Mouse (Mus musculus): ENCODE measurements around the gene Magi1.

Gene Magi1

DNA sequence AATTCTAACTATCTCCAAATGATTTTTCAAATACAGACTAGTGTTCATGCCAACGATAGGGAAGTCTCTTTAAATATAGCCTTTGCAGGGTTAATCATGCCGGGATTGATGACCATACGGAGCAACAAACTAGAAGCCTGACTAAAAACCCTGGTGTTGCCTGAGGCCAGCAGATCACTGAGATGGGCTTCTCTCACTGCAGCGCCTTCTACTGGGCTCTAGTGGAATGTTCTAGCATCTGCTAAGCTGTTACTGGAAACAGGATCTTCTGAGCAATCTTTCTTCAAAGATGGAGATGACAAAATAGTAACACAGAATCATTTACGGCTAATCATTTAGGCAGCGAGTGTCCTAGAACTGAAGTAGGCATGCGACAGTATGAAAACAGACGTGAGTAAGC lies 554.0 kb downstream of the Magi1 start:
- DNase-seq (ENCODE audit: low spot score in 2 of 2): no peak

- no peak for DNase-seq (ENCODE audit: low spot score in 2 of 2)
Observed at GRCm38 (mm10) chr6:93728791-93729190, 554.9 kb downstream of the Magi1 start.

DNA sequence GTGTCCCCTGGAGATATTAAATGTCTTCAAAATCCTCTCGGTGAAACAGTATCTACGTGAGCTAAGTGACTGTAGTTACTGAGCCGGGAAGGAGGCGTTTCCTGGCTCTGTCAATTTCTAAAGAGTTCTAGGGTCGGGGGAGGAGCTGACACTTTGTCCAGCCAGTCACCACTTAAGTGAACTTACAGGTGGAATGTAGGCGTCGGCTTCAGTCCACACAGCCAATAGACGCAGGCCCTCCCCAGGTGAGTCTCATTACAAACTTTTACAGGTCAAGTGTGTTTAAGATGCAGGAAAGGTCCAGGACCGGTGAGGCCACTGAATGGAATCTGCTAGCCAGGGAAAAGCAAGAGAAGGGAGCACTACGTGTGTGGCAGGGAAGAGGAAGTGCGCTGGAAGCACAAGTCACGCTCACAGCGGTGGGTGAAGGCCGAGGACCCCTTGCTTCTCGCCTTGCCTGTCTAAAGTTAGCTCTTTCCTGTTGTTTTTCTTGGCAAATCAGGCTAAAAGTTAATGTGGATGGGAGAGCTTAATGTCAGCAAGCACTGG lies 556.0 kb downstream of the Magi1 start:
- DNase-seq (ENCODE audit: low spot score in 2 of 2): no peak

GRCm38 (mm10) chr6:93726829-93727455 lies 556.8 kb downstream of the Magi1 start:
- DNase-seq (ENCODE audit: low spot score in 2 of 2): peak in 1 of 2 experiments; percentile 20

- no peak for DNase-seq (ENCODE audit: low spot score in 2 of 2)
Observed at GRCm38 (mm10) chr6:93726121-93726520, 557.6 kb downstream of the Magi1 start.

GRCm38 (mm10) chr6:93724749-93725148 lies 559.0 kb downstream of the Magi1 start:
- no peak for DNase-seq (ENCODE audit: low spot score in 2 of 2)

- DNase-seq (ENCODE audit: low spot score in 2 of 2): no peak
Observed at GRCm38 (mm10) chr6:93723226-93723625, 560.5 kb downstream of the Magi1 start.

DNA sequence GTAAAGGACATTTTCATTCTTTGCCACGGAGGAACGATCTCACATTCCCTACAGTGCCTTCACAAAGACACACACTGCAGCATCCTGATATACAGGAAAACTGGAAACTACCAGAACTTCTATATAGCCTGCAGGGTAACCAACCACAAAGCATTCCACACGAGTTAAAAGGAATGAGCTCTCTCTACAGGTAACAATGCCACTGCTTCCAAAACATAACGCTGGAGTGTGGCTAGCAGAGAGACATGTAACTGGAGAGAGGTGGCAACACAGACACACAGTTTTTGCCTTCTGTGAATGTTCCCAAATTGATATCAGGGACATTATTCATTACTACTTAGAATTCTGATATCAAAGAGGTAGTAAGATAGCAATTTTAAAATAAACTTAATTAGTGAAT lies 564.2 kb downstream of the Magi1 start:
- no peak for DNase-seq (ENCODE audit: low spot score in 2 of 2)

- peak in 1 of 2 experiments; percentile 17 for DNase-seq (ENCODE audit: low spot score in 2 of 2)
Observed at GRCm38 (mm10) chr6:93718385-93718784, 565.3 kb downstream of the Magi1 start.

DNA sequence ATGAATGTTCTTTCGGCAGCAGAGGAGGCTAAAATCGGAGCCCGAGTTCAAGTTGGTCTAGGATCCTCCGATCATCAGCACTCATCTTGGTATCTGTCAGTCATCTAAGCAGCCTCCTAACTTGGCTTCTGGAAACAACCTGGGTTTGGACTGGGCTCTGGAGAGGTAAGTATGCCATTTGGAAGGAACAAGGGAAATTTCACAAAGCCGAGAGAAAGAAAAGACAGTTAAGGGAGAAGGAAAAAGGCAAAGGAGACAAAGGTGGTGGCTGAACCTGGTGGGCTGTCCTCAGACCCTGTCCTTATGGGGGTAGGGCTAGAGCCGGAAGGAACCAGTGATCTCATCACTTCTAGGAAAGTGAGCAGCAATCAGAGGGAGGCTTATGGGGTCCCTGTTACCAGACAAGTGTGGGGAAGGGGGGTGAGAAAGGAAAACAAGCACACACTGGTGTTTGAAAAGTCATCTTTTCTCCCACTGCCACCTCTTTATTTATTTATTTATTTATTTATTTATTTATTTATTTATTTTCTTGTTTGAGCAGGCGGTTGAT lies 565.8 kb downstream of the Magi1 start:
- peak in 1 of 2 experiments; percentile 14 for DNase-seq (ENCODE audit: low spot score in 2 of 2)

DNA sequence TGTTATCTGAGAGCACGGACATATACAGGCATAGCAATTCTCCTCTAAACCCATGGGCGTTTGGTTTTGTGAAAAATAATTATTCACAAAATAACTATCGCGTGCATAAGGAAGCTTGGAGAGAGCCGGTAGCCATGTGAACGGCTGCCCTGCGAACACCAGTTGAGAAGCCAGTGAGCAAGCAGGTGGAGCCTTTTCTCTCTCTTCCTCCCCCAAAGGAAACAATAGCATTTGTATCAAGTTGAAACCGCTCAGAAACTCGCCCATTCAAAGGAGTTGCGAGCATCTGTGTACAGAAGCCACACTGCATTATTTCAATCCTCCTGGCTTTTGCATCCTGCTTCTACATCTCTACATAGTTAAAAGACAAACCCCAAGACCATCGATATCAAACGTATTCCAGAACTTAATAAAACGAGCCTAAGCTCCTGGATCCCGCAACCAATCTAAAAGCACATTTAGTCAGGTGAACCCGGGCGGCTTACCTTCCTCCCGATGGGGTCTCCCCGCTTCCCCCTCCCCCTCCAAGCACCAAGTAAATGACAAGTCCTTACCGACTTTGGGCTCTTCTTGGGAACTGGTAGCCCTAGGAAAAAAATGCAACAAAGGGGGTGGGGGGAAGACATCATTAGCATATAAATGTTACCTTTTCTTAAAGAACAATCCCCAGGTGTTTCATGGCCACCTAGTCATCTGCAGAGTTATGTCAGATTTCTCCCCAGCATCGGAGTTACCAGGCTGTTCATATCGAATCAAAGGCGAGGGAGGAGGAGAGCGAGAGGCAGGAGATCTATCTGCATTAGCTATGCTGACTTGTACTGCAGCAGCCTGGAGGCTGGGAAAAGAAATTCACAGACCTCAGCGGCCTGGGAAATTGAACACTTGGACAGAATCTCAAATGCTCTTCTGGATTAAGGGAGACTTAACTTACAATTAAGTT lies 566.8 kb downstream of the Magi1 start:
- DNase-seq (ENCODE audit: low spot score in 2 of 2): peak; percentile 29 to 46

DNA sequence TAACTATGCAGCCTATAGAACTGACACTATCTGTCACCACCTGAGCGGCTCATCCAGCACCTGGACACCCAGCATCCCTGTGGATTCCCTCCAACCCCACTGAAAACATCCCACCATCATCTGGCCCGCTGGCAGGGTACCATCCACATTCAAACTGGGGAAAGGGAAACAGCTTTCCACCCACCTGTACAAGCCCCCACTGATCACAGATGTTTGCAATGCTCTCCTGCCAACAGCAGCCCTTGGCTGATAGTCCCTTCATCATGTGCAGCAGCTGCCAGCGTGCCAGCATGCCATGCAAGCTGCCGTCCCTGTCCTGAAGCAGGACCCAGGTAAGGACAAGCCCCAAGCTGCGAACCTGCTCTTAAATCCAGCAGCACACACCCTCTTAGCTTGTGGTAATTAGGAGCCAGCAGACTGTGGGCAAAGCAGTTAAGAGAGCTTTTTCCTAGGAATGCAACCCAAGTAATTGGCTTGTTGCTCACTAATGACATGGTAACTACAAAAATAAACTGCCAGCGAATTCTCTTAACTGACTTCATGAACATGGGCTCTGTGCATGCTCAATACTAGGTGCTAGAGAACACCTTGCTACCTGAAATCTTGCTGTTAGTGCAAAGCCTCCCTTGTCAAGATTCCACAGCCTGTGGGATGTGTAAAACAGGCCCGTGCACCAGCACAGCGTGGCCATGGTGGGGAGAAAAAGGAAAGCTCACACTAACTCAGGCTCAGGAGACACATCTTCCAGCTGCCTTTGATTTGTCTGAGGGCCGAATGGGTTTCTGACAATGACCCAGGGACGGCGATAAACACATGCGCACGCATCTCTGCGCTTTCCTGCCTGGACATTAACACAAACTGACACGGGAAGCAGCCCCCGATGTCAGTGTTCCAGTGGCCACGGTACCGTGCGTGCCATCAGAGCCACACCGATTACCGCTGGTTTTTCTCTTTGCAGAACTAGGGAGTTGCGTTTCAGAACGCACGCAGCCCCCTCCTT lies 568.2 kb downstream of the Magi1 start:
- no peak for DNase-seq (ENCODE audit: low spot score in 2 of 2)

GRCm38 (mm10) chr6:93704350-93704749 lies 579.4 kb downstream of the Magi1 start:
- no peak for DNase-seq (ENCODE audit: low spot score in 2 of 2)

- DNase-seq (ENCODE audit: low spot score in 2 of 2): peak; percentile 55 to 66
Observed at GRCm38 (mm10) chr6:93699436-93699835, 584.3 kb downstream of the Magi1 start.

- DNase-seq (ENCODE audit: low spot score in 2 of 2): peak; percentile 25 to 35
Observed at GRCm38 (mm10) chr6:93697956-93698355, 585.8 kb downstream of the Magi1 start.

DNA sequence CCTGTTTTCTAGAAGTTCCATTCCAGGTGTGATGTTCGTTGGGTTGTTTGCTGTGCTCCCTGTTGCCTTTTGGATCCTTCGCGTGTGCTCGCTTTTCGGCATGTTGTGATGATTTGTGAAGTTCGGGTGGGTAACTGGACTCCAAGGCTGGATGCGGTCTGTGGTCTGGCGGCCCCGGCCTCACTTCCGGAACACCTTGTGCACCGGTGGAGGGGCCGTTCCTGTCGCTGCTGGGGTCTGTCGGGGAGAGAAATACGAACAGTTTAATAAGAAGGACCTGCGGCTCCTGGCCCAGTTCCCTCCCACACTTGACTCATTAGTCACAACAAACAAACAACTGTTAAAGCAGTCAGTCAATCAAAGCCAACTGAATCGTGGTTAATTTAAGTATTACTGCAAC lies 605.0 kb downstream of the Magi1 start:
- no peak for DNase-seq (ENCODE audit: low spot score in 2 of 2)

GRCm38 (mm10) chr6:93666731-93667130 lies 617.0 kb downstream of the Magi1 start:
- DNase-seq (ENCODE audit: low spot score in 2 of 2): no peak

GRCm38 (mm10) chr6:93665056-93665805 lies 618.5 kb downstream of the Magi1 start:
- DNase-seq (ENCODE audit: low spot score in 2 of 2): no peak

- DNase-seq (ENCODE audit: low spot score in 2 of 2): peak; percentile 69 to 86
Observed at GRCm38 (mm10) chr6:93661139-93661538, 622.6 kb downstream of the Magi1 start.

DNA sequence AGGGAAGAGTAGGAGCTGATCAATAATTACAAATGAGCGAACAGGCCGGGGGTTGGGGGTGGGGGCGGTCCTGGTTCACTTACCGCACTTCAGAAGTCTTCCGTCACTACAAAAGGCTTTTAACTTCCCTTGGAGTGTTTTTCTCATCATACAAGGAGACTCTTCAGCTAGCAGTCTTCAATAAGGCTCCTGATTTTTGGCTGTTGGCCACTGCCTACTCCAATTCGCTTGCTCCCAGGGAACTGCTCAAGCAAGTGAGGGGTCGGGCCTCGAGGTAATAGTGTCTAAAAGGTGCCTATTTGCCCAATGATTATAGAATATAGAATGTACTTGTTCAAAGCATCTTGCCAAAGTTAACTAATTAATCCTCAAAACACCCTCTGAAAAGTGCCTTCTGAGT lies 624.2 kb downstream of the Magi1 start:
- DNase-seq (ENCODE audit: low spot score in 2 of 2): no peak

All from frontal cortex, postnatal 36 days (tissue).